Mouse (Mus musculus): ENCODE measurements around the gene Mecom.

The Mecom gene

DNA sequence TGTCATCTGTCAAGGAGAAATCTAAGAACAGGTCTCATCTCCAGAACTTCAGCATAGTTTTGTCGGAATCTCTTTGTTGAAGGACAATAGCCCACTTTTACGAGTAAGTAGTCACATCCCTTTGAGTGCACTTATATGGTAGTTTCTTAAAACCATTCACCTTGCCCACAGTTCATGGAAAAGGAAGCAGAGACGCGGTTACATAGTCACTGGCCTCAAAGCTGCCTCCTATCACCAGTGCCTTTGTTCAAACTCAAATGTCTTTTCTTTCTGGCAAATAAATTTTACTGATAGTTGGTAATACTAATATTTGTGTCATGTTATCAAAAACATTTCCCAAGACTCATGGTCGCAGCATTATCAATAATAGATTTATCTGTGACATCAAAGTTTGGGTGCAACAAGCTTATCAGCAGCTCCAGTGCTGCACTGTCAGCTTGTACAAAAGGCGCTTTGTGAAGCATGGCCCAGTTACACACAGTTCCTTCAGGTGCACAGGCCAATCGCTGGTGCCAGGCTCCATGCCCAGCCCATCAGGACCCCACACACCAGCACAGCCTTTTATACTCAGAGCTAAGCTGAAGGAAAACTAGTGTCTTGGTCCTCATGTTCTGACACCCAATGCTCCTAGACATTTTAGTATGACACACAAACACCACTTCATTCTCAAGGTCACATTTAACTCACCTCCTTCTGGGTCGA lies 399.3 kb downstream of the Mecom start:
- no peak for DNase-seq (ENCODE audit: low spot score)

DNA sequence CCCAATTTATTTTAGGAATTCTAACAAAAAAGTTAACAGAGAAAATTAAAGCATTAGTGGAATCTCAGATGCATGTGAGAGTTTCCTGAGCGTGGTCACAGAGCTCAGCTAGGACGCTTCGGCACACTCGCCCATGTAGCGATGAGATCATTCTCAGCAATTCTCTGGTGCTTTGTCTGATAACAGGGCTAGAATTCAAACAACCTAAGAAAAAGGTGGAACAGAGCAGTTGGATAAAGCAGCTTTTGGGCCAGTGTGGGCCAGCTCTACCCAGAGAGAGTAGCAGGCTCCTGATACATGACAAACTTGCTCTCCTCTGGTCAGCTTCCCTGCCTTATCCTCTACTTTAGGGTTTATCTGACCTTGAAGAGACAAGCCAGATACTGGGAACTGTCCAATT lies 402.8 kb downstream of the Mecom start:
- no peak for DNase-seq (ENCODE audit: low spot score)

DNA sequence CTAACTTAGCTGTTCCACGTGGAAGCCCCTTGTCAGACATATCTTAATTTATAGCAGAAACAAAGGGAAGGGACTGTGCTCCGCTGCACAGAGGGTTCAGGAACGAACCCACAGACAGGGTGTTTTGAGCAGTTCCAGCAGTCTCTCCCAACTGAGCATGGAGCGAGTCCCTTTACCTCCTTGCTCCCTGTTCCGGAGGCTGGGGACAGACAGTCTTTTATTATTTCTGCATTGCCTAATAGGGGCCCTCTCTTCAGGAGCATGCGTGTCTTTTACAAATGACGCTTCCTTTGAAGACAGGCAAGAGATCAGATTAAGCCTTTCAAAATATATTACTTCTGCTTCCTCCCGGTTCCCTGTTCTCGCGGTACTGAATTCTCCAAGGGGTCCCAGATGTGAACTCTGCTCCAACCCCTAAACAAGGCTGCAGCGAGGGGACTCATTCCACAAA lies 403.8 kb downstream of the Mecom start:
- DNase-seq (ENCODE audit: low spot score) = no peak

DNA sequence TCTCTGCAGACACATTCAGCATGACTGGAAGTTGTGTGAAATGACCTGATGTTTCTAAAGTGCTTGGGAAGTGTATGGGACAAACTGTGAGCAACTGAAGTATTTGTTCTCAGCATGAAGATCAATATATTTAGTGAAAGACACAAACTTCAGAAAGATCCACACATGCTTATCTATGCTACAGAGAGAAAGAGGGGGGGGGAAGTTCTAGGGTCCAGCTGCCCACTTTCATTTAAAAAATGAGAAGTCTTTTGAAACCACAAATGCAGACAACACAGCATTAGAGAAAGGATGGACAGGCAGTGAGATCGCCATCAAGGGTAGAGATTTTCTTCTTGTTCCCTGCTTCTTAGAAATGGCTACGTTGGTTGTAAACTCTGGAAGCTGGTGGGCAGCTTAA lies 404.4 kb downstream of the Mecom start:
- DNase-seq (ENCODE audit: low spot score) = no peak

DNA sequence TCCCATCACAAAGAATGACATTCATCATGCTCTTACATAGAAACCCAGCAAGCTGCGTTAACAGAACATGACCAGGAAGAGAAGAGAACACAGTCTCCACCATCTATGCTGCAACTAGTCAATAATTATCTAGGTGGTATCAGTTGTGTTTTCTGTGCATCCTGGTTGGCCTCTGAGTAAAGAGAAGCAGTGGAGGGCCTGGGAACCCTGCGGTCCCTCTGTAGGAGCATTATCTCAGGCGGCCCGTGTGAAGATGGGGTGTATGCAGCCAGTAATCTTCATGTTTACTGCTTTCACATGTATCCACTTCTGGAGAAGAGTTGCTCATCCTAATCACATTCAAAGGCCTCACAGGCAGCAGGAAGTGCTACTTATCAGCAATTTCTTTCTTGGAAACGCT lies 407.5 kb downstream of the Mecom start:
- no peak for DNase-seq (ENCODE audit: low spot score)

DNA sequence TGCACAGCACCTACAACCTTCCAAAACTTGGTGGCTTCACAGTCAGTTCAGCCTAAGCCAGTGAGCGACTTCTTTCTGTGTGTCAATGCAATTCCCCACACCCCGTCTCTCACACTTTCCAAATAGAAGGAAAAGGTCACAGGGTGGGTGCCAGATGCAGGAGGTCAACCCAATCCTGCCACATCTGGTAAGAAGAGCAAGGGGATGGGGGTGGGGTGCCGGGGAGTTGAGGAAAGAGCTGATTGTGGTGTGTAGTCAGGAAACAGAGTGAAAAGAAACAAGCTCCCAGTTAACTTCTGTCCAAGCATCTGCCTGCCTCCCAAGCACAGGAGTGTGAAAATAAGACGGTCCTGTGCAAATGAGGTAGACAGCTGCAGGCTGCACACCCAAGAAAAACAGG lies 408.1 kb downstream of the Mecom start:
- no peak for DNase-seq (ENCODE audit: low spot score)

DNA sequence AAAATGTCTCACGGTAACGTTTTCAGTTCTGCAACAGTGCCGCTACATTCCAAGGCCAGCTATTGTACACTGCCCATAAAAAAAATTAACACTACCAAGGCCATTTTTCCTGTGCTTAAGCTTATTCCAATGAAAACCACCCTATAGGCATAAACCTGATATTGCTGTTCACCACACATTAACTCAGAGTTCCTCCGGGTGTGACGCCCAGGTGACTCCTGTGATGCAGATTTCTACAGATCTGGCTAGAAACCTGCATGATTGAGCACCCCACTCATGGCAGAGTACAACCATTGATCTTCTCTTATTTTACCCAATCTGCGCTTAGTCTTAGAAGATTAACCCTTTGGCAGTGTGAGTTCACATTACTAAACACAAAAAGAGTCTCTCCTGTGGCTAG lies 409.2 kb downstream of the Mecom start:
- DNase-seq (ENCODE audit: low spot score) = no peak

DNA sequence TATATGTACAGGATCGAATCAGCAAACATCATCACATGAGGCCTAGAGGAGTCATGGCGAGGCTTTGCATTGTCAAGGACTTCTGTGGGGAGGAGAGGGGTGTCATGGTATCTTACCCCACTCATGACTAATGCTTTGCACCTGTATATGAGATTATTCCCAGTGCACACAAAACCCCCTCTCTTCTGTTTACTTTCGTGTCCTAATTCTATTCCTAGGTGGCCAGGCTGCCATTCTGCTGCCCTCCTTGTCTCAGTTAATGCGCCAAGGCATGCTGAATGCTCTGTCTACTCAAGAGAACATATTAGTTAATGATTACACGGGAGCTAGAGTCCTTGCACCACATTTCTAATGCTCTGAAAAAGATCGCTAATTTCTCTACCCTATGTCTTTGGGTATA lies 412.0 kb downstream of the Mecom start:
- no peak for DNase-seq (ENCODE audit: low spot score)

DNA sequence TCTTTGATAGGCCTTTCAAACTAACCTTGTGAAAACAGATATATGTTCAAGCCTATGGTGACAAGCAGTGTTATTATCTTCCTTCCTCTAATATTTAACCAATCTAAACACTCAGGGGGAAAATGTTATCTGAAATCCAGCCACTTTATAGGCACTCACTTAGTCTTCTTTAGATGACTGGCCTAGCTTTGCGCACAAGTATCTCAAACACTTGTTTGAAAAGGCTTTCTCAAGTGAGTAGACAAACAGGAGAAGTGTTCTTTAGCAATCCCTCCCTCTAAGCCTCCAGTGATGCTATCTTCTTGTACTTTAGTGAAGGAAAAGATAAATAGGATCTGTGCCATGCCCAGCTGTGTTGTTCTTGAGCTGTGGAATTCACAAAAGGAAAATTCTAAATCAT lies 412.7 kb downstream of the Mecom start:
- no peak for DNase-seq (ENCODE audit: low spot score)

DNA sequence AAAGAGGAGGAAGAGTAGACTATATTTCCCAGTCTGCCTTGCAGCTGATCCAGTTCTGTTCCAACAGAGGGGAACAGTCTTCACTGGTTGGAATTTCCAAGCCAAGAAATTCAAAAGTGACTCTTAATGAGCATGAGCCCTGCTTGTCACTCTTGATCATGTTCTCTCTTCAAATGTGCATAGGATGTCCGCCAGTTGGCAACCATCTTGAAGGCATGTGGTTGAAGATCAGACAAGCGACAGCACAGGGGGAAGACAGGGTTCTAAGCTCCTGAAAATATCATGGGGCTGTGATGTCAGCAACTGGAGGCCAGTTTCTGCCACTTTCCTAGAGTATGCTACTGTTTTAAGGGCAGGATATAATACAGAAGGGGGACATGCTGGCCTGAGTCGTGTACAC lies 414.8 kb downstream of the Mecom start:
- no peak for DNase-seq (ENCODE audit: low spot score)

DNA sequence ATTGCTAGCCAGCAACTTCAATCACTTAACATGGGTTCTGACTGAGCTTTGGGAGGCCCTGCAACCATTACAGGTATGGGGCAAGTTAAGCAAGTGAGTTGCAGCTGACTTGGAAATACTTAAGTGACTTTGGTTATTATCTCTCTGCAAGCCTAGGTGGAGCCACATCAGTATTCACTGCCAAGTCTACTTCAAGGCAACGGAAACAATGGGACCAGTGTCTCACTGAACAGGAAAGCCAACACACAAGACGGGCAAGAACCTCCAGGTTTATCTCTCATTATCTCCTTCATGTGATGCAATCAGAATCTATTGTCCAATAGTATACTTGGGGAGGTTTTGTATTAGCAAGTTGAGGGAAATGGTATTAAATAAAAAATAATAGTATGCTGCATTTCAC lies 415.4 kb downstream of the Mecom start:
- no peak for DNase-seq (ENCODE audit: low spot score)

DNA sequence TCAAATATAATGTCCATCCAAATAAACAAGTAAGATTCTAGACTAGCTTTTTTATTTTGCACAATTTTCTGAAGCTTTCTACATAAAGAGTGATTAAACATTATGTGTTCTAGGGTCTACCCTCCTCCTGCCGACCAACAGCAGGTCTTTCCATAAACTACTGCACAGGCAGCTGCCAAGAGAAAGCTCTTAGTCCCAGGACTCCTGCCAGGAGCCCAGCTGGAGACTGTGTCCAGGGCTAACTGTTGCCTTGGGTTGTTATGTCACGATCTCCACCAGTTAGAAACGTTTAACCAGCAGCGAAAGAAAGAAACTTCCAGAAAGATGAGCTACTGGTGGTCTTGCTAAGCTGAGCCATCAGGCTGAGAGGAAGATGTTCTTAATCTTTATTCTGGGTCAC lies 417.3 kb downstream of the Mecom start:
- DNase-seq (ENCODE audit: low spot score) = no peak

DNA sequence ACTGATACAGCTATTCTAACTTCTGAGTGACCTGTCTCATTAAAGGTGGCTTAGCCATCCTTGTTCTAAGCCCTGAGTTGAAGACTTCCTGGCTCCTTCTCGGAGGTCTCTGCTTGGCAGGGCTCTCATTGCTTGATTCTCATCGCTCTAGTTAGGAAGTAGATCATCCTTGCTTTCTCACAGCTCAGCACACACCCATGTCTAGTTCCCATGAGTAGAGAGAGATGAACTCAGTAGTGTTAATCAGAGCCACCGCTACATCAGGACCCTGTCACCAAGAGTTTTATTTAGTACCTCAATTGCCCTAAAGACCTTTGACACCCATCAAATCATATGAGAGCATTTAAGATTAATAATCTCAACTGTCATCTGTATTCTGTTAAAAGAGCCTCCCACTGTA lies 425.2 kb downstream of the Mecom start:
- no peak for DNase-seq (ENCODE audit: low spot score)

DNA sequence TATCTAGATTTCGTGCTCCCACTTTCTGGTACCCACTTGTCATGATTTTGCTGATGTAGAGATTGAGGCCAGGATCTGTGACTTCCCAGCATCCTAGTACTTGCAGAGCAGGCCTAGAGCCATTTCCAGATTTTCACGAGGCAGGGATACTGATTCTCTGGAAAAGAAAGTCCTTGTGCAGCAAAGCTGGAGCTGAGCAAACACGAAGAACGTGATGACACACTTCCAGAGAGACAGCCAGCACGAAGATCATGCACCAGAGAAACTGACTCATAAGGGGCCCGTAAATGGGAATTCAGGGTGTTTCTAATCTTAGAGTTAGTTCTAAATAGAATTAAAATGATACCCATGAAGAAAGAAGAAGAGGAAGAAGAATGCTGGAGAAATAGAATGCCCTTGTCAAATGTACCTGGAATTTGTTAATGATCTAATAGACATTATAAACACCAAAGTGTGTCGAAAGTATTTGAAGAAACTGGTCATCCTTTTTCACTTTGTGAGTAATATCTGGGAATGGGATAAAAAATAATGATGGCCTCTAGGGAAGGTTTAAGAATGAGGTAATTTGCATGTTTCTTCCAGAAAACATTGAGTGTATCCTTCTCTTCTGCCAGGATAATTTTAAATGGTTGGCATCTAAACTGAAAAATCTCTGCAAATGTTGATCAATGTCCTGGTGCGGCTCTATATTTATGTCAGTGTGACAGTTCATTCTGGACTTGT lies 426.9 kb downstream of the Mecom start:
- no peak for DNase-seq (ENCODE audit: low spot score)

DNA sequence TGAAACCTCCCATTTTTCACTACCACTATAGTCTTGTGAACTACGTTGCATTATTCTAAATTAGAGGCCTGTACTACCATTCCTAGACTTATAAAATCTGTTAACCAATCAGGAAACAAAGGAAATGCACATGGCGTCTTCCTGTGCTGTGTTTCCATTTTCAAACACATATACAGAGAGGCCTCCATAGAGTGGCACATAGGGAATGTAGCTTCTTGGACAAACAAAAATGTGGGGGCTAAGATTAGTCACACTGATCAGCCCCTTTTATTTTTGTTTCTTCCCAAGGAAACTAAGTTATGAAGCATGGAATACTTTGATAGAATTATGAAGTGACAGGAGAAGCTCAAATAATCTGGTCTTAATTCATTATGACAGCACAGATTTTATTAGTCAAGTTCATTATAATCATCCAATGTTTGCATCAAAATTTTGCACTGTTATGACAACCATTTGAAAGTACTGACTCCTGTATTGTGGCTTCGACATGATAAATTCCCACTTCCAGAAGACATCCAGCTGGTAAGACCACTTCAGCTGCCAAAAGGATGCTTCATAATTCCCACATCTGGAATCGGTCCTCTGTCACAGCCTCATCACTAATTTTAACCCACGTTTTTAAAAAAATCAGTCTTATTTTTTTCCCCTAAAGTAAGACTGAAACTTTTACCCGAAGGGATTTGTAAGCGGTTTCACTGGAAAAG lies 429.1 kb downstream of the Mecom start:
- no peak for DNase-seq (ENCODE audit: low spot score)

DNA sequence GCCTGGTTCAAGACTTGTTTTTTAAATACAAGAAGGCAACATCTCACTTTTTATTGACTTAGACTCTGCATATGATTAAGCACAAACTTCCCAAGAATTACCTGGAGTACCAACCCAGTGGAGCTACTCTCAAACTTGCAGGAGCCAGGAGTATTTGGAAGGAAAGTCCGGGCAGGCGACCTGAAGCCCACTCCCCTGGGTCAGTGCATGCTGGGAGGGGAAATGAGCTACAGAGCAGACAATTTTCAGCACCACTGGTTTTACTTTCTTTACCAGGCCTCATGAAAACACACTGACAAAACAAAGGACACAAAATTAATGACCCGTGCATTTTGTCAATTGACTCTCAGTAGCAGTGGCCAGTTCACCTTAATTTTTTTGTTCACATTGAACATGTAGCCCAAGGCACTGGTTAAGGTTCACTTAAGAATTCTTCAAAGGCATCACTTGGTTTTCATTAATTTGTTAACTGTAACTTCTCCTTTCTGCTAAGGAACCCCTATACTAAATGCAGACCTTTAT lies 434.5 kb downstream of the Mecom start:
- DNase-seq (ENCODE audit: low spot score) = no peak

DNA sequence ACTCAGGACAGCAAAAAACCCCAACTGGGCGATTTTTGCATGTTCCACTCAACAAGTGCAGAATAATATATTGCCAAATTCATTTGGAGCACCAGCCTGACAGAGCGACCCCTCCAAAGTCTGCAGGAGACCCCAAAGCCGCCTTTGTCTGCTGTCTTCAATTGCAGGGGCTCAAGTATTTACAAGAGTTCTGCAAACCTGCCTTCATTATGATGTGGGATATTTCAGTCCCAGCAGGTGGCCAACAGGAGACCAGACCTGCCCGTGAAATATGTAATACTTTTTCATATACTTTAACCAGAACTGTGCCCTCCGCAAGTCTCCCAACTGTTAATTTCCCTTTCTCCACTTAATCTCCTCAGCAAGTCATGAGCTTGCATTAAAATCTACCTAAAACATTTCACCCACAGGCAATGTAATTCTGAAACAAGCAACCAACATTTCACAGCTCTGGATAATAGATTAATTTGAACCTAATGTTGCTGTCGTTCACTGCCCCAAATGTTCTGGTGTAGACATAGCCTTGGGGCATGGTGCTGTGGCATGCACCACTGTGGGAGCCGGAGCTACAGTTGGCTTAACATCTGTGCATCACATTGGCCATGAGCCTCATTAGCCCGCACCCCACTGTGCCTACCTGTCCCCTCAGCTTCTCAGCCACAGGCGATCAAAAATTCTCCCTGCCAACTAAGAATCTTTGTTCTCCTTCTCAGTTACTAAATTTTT lies 439.7 kb downstream of the Mecom start:
- DNase-seq (ENCODE audit: low spot score) = no peak

DNA sequence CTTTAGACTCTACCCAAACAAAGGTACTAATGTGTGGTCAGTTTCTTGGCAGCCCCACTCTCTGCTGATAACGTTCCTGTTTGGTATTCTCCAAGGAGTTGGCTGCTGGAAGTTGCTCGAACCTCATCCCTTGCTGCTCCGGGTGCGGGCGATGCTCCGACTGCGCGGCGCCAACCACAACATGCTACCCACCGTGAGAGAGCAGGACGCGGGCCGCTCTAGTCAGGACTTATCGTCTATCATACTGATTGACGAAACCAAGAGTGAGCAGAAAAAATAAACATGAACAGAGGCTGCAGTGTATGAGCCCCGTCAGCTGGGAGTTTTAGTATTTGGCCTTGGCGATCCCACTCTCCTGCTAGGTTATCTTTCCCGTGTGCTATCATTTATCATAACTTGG lies 441.3 kb downstream of the Mecom start:
- DNase-seq (ENCODE audit: low spot score) = no peak

DNA sequence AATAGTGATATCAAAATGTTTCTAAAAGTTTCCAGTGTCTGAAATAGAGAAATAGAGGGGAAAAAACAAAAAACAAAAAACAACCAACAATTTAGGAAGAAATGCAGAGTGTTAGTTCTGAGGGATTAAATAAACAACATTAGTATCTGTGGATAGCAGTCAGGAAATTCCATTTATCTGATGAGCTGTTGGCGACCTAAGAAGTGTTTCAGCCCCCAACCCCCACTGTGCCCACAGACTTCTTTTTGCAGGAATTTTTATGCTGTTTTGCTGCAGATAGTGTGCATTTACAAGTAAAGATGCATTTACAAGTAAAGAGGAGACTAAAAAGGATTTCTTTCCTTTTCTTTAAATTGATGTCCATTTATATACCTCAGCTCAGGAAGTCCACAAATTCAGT lies 441.9 kb downstream of the Mecom start:
- no peak for DNase-seq (ENCODE audit: low spot score)

DNA sequence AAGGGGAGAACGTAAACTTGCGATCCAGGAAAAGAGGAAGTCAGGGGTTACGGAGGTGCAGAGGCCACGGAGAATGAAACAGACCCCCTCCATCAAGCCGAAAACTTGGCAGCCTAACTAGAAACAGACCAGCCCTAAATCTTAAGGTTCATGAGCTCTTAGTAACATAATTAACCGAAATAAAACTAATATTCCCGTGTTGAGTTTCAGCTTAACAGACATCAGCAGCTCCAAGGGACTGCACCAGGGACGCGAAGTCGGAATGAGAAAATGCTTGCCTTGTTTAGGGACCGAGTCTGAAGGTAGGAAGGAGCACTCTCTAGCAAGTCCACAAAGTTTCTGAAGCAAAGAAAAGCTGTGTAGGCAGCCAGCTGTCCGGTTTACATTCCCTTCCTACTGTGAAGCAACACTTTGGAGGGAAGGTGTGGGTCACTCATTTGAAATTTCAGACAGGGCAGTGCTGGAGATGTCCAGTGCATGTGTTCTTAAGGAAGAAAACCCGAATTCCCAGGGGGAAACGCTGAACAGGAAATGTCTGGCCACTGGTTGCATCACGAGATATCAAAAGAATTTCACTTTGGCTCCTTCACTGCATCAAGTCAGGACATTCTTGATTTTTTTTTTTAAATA lies 442.5 kb downstream of the Mecom start:
- DNase-seq (ENCODE audit: low spot score) = no peak

DNA sequence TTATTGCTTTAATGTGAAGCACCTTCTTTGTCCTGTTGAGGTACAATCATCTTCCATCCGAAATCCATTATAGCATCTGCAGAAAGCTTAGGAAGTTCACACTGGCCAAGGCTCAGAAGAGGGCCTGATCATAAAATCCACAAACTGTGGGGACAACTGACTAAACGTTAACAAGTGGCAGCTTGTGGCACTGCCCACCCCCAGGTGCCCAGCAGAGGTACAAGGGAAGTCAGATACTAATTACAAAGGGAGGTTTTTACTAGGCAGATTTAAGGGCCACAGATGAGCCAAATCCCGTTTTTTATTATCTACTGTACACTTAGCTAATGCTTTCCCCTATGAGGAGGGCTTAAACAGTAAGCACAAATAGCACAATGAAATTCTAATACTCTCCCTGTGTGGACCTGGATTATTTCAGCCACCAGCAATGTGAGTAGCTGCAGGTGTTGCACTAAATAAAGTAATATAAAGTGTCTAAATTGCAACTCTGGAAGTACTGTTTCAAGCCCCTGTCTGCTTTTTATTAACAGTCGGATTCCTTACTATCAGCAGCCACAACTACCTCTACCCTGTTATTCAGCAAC lies 443.2 kb downstream of the Mecom start:
- no peak for DNase-seq (ENCODE audit: low spot score)

DNA sequence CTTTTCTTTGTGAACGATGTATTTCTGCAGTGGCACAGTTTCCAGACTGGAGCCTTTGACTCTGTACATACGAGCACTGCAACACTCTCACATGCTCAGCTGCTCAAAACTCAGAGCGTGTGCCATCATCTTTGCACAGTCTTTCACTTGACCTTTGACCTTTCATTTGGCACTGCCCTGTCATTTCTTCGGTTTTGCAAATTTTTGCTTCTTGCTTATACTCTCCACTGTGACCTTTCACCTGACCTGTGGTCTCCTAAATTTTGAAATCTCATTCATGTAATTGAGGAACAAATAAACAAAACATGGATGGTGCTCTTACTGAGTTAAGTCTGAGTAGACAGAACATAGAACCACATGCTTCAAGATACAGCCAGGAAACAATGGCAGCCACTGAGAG lies 446.7 kb downstream of the Mecom start:
- no peak for DNase-seq (ENCODE audit: low spot score)
